Mouse (Mus musculus) heart, embryonic 15.5 days (tissue): ENCODE measurements around the gene Rnaseh2c. TPM values are rescaled to one million over a fixed set of nuclear protein-coding genes. Genes with fewer than 3 reads are reported as not detected.
A peak's percentile ranks its signal among the peaks of the same experiment; 100 is the strongest.

ENCODE experiments used
- ATAC-seq: fragments of 200-750 bp; cut with Nextera tagmentation; replicated peaks from 2 replicates; pipeline ENCODE4 v1.8.0; 2017; ENCODE audit warnings: low read depth, moderate TSS enrichment; ENCODE audit not compliant: insufficient number of reproducible peaks, insufficient read depth, low FRiP score
- H3K27ac ChIP-seq: fragments of 300-500 bp; sonication (generic); 2 replicates; pipeline ENCODE4 v1.5.1; 2015; ENCODE audit warnings: mild to moderate bottlenecking, inconsistent platforms
- H3K27me3 ChIP-seq: fragments of 300-500 bp; sonication (generic); 2 replicates; pipeline ENCODE4 v1.6.1; 2015; ENCODE audit warnings: inconsistent platforms
- H3K36me3 ChIP-seq: fragments of 300-500 bp; sonication (generic); 2 replicates; pipeline ENCODE4 v1.6.1; 2015; ENCODE audit warnings: mild to moderate bottlenecking, inconsistent platforms
- H3K4me1 ChIP-seq: fragments of 300-500 bp; sonication (generic); replicated peaks from 2 replicates; pipeline ENCODE4 v1.6.1; 2015; ENCODE audit warnings: inconsistent platforms
- H3K4me2 ChIP-seq: fragments of 300-500 bp; sonication (generic); 2 replicates; pipeline ENCODE4 v1.6.1; 2015; ENCODE audit warnings: inconsistent platforms, mild to moderate bottlenecking, moderate library complexity
- H3K4me3 ChIP-seq: fragments of 300-500 bp; sonication (generic); 2 replicates; pipeline ENCODE4 v1.5.1; 2015; ENCODE audit warnings: mild to moderate bottlenecking, inconsistent platforms
- H3K9ac ChIP-seq: fragments of 300-500 bp; sonication (generic); 2 replicates; pipeline ENCODE4 v1.6.1; 2015; ENCODE audit warnings: mild to moderate bottlenecking, inconsistent platforms
- H3K9me3 ChIP-seq: fragments of 300-500 bp; sonication (generic); replicated peaks from 2 replicates; pipeline ENCODE4 v1.6.1; 2016; ENCODE audit warnings: inconsistent platforms
- WGBS: fragments of 180-500 bp; shearing (Covaris S2); methylation state at CpG from one replicate; pipeline ENCODE4 v1.1.7; 2015; ENCODE audit warnings: mixed read lengths; 5-methylcytosine and 5-hydroxymethylcytosine counted together
- polyA plus RNA-seq: library from polyadenylated mRNA; unstranded; fragments of >200 nt; fragmentation: Nextera tagmentation; extraction: Ambion mirVana; gene quantifications from 2 replicates; pipeline ENCODE4 v1.2.1, GENCODE M21; 2015

Gene Rnaseh2c
- polyA plus RNA-seq, 1 experiment from 2014 or later = 96.1 TPM

DNA sequence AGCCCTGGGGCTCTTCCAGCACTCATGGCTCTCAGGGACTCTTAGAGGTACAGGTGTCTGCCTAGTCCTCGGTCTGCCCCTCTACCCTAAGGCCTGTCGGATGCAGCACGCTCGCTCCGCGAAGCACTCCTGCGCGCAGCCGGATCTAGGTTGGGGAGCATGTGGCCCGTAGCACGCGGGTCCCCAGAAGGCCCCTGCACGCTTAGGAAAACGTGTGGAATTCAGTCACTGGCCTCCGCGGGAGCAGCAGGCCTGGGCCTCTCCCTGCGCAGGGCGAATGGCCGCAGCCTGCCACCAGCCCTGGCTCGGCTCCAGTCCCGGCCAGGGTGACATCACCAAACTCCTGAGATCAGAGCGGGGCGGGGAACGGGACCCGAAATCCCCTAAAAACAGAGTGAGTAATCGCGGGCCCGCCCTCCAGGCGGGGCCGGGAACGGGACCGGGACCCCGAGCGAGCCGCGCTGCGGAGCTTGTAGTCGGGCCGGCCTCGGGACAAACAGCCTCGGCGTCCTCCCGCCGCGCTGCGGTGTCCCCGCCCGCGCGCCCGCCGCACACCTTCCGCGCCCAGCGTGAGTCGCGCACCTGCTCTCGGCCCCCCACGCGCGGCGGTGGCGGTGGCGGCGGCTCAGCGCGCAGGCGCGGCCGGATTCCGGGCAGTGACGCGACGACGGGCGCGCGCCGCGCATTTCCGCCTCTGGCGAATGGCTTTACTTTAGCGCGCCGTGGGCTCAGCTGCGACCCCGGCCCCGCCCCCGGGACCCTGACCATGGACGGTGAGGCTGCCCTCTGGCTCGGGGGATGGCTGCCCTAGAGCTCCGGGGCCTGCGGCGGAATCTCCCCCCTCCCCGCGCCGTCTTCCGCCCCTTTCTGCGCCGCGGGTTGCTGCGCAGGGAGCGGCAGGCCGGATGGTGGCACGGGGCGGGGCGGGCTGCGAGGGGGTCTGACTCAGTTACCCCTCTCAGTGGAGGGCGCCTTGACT lies 35.7 kb downstream of the Rnaseh2c start, which contains the start of gene Rela:
Rela (plus strand) TSS at position 415 of the 979 bp plus-strand sequence.
- Histone ChIP-seq H3K36me3 (peaks cover 30% of the 10 kb centered on the region), H3K9ac (peak within 1 kb of the TSS; percentile 89), H3K4me1 (peaks cover 41% of the 10 kb centered on the region), H3K4me2 (peak within 1 kb of the TSS; percentile 84), H3K27me3 (no peaks in the 10 kb centered on the region), H3K4me3 (peak within 1 kb of the TSS; percentile 80), H3K27ac (peak within 1 kb of the TSS; percentile 93), H3K9me3 (no peaks in the 10 kb centered on the region)
- ATAC-seq = peak; percentile 86
- under 1% methylated on average over 107 of the region's 109 CpGs for WGBS

DNA sequence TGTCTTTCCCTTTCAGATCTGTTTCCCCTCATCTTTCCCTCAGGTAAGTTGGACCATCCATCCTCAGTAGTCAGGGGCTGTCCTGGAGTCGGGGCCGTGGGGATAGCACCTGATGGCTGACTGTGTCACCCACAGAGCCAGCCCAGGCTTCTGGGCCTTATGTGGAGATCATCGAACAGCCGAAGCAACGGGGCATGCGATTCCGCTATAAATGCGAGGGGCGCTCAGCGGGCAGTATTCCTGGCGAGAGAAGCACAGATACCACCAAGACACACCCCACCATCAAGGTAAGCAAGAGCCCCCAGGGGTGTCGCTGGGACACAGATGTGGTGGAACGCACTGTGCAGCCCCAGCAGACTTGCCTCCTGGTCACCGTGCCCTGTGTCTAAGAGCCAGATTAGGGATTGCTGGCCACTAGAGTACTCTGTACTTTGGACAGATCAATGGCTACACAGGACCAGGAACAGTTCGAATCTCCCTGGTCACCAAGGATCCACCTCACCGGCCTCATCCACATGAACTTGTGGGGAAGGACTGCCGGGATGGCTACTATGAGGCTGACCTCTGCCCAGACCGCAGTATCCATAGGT lies 36.8 kb downstream of the Rnaseh2c start:
- Histone ChIP-seq H3K4me1 (peaks cover 41% of the 10 kb centered on the region), H3K27me3 (no peaks in the 10 kb centered on the region), H3K36me3 (peaks cover 40% of the 10 kb centered on the region), H3K9ac (peak overlapping the region; percentile 89), H3K4me3 (peak overlapping the region; percentile 80), H3K27ac (no peak overlapping the region), H3K9me3 (no peaks in the 10 kb centered on the region), H3K4me2 (peak overlapping the region; percentile 84)
- 89% methylated on average over 18 of the region's 18 CpGs for WGBS
- no peak for ATAC-seq

DNA sequence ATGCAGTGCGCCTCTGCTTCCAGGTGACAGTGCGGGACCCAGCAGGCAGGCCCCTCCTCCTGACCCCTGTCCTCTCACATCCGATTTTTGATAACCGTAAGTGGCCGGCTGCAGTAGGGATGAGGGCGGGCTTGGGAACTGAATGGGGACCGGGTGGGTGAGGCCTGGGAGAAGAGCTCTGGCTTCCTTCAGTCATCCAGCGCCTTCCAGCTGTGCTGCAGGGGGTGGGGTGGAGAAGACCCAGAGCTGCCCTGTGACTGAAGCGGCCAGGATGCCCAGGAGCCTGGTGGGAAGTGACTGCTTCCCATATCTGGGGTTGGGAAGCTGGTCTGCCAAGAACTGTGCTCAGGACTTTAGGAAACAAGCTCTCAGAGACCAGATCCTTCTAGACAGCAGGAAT lies 38.7 kb downstream of the Rnaseh2c start:
- Histone ChIP-seq H3K4me1 (peaks cover 41% of the 10 kb centered on the region), H3K4me2 (no peak overlapping the region), H3K27ac (peak overlapping the region; percentile 8; the same call in 1 of the 2 replicates), H3K9ac (no peak overlapping the region), H3K27me3 (no peaks in the 10 kb centered on the region), H3K36me3 (peaks cover 53% of the 10 kb centered on the region), H3K4me3 (no peak overlapping the region), H3K9me3 (no peaks in the 10 kb centered on the region)
- ATAC-seq = no peak
- 34% methylated on average over 9 of the region's 9 CpGs for WGBS

DNA sequence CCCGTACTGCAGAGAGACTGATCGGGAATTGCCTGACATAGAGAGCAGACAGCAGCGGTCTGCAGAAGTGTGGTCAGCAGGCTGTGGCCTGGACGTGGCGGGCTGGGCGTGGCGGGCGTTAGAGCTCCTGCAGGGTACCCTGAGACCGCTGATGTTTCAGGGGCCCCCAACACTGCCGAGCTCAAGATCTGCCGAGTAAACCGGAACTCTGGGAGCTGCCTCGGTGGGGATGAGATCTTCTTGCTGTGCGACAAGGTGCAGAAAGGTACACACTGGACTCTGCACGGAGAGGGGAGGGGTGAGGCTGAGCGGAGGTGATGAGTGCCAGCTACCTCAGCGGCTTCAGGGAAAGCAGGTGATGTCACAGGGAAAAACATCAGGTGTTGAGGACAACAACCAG lies 39.3 kb downstream of the Rnaseh2c start:
- WGBS = 75% methylated on average over 17 of the region's 17 CpGs
- no peak overlapping the region for H3K4me2 ChIP-seq
- no peak overlapping the region for H3K4me3 ChIP-seq
- H3K4me1 ChIP-seq = peaks cover 40% of the 10 kb centered on the region
- no peak overlapping the region for H3K9ac ChIP-seq
- no peaks in the 10 kb centered on the region for H3K9me3 ChIP-seq
- H3K27ac ChIP-seq = 0 out of 2 replicates have a peak overlapping the region, but pooled peaks have one; percentile 8
- H3K27me3 ChIP-seq = no peaks in the 10 kb centered on the region
- peaks cover 60% of the 10 kb centered on the region for H3K36me3 ChIP-seq
- no peak for ATAC-seq

DNA sequence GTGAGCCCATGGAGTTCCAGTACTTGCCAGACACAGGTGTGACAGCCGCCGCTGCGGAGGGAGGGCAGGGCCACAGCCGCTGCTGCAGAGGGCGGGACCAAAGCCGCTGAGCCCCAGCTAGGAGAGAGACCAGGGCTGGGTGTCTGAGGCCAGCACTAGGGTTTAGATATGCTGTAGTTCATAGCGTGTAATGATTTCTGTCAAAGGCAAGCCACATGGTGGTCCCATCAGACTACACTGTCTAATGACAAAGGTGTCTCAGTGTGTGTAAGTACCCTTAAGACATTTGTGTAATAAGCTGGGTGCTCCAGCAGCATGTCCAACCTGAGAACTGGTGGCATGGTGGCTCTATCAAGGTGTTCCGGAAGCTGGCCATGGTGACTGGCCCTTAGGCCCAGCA lies 40.0 kb downstream of the Rnaseh2c start:
- H3K4me2 ChIP-seq = no peak overlapping the region
- no peak for ATAC-seq
- H3K9me3 ChIP-seq = no peaks in the 10 kb centered on the region
- H3K4me3 ChIP-seq = no peak overlapping the region
- H3K36me3 ChIP-seq = peaks cover 64% of the 10 kb centered on the region
- H3K27me3 ChIP-seq = no peaks in the 10 kb centered on the region
- 83% methylated on average over 8 of the region's 8 CpGs for whole genome bisulfite sequencing
- no peak overlapping the region for H3K9ac ChIP-seq
- H3K27ac ChIP-seq = no peak overlapping the region
- peaks cover 34% of the 10 kb centered on the region for H3K4me1 ChIP-seq

DNA sequence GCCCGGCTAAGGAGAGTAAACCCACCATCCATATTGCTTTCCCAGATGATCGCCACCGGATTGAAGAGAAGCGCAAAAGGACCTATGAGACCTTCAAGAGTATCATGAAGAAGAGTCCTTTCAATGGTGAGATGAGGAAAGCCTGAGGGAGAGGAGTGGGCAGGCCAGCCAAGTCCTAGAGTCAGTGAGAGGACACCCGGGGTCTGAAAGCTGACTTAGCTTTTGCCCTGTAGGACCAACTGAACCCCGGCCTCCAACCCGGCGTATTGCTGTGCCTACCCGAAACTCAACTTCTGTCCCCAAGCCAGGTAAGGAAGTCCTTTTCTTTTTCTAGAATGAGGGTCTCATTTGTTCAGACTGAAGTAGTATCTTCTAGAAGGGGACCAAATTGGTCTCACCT lies 43.6 kb downstream of the Rnaseh2c start:
- no peaks in the 10 kb centered on the region for H3K27me3 ChIP-seq
- H3K4me3 ChIP-seq = no peak overlapping the region
- ATAC-seq = no peak
- no peak overlapping the region for H3K27ac ChIP-seq
- H3K9ac ChIP-seq = no peak overlapping the region
- no peak overlapping the region for H3K4me2 ChIP-seq
- 98% methylated on average over 9 of the region's 9 CpGs for WGBS
- H3K4me1 ChIP-seq = peaks cover 29% of the 10 kb centered on the region
- H3K36me3 ChIP-seq = peaks cover 69% of the 10 kb centered on the region
- H3K9me3 ChIP-seq = no peaks in the 10 kb centered on the region

DNA sequence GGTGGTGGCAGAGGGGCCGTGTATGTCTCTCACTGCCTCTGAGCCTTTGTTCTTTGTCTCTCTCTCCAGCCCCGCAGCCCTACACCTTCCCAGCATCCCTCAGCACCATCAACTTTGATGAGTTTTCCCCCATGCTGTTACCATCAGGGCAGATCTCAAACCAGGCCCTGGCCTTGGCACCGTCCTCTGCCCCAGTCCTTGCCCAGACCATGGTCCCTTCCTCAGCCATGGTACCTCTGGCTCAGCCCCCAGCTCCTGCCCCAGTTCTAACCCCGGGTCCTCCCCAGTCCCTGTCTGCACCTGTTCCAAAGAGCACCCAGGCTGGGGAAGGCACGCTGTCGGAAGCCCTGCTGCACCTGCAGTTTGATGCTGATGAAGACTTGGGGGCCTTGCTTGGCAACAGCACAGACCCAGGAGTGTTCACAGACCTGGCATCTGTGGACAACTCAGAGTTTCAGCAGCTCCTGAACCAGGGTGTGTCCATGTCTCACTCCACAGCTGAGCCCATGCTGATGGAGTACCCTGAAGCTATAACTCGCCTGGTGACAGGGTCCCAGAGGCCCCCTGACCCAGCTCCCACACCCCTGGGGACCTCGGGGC lies 45.2 kb downstream of the Rnaseh2c start:
- Histone ChIP-seq H3K27me3 (no peaks in the 10 kb centered on the region), H3K4me2 (no peak overlapping the region), H3K27ac (no peak overlapping the region), H3K4me1 (peaks cover 21% of the 10 kb centered on the region), H3K9me3 (no peaks in the 10 kb centered on the region), H3K9ac (no peak overlapping the region), H3K4me3 (no peak overlapping the region), H3K36me3 (peaks cover 68% of the 10 kb centered on the region)
- ATAC-seq = no peak
- WGBS = 87% methylated on average over 8 of the region's 8 CpGs

DNA sequence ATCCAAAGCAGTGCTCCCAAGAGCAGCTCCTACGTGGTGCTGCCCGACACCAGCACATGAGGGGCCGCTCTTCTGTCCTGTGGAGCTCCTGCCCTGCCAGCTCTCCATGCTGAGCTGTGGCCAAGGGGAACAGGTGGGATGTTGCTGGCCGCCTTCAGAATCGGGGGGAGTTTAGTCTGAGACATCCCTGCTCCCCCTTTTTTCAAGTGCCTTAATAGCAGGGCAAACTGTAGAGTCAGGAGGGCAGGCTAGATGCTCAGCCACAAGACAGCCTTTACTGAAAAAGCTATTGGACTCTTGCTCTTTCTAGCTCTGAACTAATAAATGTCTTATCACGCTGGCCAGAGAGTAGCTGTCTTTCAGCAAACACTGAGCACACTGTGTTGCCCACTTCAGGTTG lies 46.1 kb downstream of the Rnaseh2c start:
- Histone ChIP-seq H3K9me3 (no peaks in the 10 kb centered on the region), H3K4me2 (no peak overlapping the region), H3K4me1 (peaks cover 21% of the 10 kb centered on the region), H3K27ac (peak overlapping the region; percentile 86), H3K9ac (no peak overlapping the region), H3K36me3 (peaks cover 67% of the 10 kb centered on the region), H3K27me3 (no peaks in the 10 kb centered on the region), H3K4me3 (no peak overlapping the region)
- 90% methylated on average over 6 of the region's 6 CpGs for WGBS
- ATAC-seq = no peak

DNA sequence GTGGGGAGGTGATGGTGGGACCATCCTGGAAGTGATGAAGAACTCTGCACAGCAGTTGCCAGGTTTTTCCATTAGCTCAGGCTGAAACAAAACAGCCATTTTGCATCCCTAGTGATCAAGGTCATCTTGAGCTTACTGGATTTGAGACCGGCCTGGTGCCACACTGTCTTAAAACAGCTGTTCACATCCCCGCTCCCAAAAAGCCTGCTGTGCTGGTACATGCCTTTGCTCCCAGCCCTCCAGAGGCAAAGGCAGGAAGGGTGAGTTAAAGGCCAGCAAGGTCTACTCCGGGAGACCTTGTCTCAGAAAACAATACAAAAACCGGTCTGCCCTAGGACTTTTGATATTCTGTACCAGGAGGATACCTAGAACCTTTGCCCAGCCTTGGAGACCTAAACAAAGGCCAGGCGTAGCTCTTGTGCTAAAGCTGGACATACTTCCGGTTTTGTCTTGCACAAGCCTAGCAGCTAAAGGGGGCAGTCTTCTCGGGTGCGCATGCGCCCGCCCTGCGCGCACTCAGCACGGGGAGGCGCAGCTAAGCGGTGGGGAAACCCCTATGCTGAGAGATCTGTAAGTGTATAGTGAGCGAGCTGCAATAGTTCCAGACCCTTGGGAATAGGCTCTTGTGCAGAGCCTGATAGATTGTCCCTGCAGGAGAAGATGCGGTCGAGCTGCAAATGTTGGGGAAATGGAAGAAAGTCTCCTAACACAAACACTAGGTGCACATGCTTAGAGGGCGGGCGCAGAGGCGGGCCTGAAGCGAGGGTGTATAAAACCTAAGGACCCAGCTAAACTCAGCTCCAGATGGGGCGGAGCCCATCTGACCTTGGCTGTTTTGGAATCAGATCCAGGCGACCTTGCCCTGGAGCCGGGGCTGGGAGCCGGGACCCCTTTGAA lies 47.0 kb downstream of the Rnaseh2c start:
- 10% methylated on average over 26 of the region's 26 CpGs for WGBS
- Histone ChIP-seq H3K9me3 (no peaks in the 10 kb centered on the region), H3K27ac (peak overlapping the region; percentile 86), H3K27me3 (no peaks in the 10 kb centered on the region; the same call in 1 of the 2 replicates), H3K4me3 (peak overlapping the region; percentile 41), H3K4me2 (peak overlapping the region; percentile 65), H3K4me1 (peaks cover 21% of the 10 kb centered on the region), H3K9ac (peak overlapping the region; percentile 46), H3K36me3 (peaks cover 67% of the 10 kb centered on the region)
- ATAC-seq = peak; percentile 87

DNA sequence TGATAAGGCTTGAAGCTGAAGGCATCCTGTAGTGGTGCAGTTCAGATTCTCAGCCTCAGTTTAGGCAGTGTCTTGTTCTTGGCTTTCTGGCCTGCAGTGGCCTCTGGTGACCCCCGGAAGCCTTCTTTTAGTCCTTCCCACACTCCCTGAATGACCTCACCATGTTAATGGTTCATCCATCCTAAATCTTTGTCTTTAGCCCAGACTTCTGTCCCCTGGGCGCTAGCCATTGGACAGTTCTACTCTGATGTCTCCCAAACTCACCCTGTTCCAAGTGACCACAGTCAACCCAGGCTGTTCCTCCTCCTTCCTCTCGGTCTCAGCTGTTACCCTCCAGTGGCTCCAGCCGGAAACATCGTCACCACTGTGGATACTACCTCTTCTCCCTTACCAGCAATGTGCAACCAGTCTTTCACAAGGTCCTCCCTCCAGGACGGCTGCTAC lies 47.6 kb downstream of the Rnaseh2c start:
- Histone ChIP-seq H3K36me3 (peaks cover 70% of the 10 kb centered on the region), H3K9me3 (no peaks in the 10 kb centered on the region), H3K9ac (peak overlapping the region; percentile 46), H3K27me3 (peaks cover 5% of the 10 kb centered on the region; the same call in 1 of the 2 replicates), H3K4me3 (peak overlapping the region; percentile 41), H3K4me2 (peak overlapping the region; percentile 65), H3K4me1 (peaks cover 27% of the 10 kb centered on the region), H3K27ac (peak overlapping the region; percentile 86)
- 52% methylated on average over 6 of the region's 6 CpGs for WGBS
- ATAC-seq = peak; percentile 23
